Mouse (Mus musculus) left cerebral cortex, postnatal 36 days (tissue): ENCODE data around the gene Ntng1. TPM values are rescaled to one million over a fixed set of nuclear protein-coding genes. Genes with fewer than 3 reads are reported as not detected.

ENCODE experiments used
- DNase-seq, 2 experiments: peaks; one replicate each; pipeline ENCODE4 v3.0.0; 2021 to 2022; ENCODE audit warnings: low spot score in 2 of 2, mixed read lengths in 1 of 2
- intact Hi-C: fragments of 180-260 bp; cut with DNase I; formaldehyde crosslinking; loops from one replicate; pipeline ENCODE4 v1.15.1; 2025
- total RNA-seq, 2 experiments: library from RNA; stranded (reverse); gene quantifications; 2 replicates each; pipeline ENCODE4 v1.2.3; 2021

The Ntng1 gene
- total RNA-seq, result 10 to 100 TPM; 29.2 to 38.1 TPM

DNA sequence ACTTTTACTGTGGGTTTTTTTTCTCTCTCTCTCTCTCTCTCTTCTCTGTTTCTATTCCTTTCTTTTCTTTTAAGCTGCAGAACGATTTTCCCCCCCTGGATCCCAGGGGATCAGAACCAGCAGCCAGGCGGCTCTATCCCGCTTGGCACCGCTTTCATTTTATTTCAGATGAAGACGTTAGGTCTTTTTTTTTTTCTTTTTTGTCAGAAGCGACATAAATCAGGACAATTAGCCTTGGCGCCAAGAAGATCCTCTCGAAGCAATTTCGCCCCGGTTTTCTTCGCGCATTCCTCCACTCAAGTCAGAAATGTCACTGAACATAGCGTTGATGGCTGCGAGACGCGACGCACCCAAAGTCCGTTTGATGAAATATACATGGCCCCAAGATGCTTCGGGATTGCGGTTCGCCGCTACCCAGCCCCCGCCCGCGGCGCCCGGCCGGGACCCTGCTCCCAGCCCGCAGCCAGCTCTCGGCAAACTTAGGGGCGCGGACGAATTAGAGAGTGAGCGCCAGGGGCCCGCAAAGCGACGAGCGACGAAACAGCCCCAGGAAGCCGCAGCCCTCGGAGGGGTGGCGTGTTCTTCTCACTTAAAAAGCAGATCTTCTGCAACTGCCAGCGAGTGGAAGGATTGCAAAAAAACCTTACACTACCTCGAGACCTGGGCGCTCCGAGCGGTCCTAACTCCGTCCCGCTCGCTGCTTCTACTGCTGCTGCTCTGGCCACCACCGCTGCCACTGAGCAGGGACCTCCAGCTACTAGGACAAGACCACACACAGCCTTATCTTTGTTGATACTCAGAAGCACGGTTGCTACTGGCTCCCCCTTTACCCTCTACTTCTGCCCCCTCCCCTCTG lies at the start of gene Ntng1:
TSS of gene Ntng1 (minus strand) at position 806 of the 856 bp plus-strand sequence.
- intact Hi-C loops, result loop anchor here (2.0 to 5.0 kb wide), 5 partner anchors 107 to 924 kb away; partner anchors contain the start of gene Prmt6
- DNase-seq, result peak; percentile 43 to 49

DNA sequence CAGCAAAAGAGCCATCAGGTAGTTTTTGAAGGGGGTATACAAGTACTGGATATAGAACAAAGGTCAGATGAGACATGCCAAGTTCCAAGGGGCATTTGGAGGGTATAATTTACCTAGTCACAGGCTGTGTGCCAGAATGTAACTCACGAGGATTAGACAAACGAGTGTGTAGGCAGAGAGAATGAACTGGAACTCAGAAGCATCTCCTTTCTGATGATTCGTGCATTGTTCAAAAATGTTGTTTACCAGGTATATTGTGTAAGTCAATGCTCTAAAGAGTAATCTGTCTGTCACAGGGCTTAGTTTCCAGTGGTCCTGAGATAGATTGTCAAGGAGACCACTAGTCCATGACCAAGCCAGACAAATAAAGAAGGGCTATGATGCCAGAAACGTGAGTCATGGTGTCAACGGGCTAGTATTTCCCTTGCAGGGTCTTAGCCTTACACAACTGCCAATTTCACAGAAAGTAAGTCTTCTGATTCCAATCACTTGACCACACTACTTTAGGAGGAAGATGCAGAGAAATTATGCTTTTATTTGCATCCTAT lies 43.7 kb upstream of the Ntng1 start:
- no peak for DNase-seq
- intact Hi-C loops, result no loop called here

DNA sequence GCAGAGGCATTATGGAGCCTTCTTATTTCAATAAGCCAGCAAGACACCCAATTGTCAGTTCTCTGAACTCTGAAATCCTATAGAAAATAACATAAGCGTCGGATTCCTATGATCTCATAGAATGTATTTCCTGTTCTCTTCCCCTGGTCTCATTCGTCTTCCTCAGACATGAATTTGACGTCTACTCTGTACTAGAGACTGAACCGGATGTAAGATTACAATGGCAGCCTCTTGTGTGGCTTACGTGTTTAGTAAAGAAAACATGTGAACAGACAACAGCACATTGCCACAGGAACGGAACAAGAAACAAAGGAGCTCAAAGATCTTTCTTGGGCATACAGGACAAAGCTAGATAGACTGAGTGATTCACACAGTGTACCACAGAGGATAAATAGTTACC lies 5.3 kb upstream of the Ntng1 start:
- DNase-seq, result no peak
- intact Hi-C loops, result no loop called here

DNA sequence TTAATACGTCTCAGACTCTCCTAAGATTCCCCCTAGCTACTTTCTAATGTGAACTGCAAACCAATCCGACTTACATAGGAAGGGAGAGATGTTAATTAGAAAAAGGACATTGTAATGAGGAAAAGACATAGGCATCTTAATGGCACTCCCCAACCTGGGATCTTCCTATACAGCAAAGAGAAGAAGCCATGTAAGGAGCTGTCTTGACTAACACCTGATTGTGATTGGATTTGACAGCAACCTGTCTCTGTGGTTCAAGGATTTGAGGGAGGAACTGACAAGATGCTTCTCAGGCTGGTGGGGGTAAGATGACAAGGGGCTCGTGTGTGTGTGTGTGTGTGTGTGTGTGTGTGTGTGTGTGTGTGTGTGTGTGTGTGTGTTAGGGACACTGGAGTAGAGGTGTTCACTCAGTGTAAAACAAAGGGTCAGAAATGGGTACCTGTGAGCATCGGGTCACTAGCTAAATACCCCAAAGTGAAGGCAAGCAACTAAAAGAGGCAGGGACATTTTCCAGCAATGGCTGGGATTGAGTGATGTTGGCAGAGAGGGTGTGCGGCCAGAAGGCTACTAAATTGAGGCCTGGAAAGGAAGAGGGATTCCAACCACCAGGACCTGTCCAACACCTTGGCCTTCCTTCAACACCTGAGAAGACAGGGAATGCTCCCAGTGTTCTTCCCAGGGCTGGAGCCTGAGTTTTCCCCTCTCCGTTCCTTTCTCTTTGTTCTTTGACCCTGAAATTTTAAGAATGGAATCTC lies 667 bp upstream of the Ntng1 start:
- intact Hi-C loops, result loop anchor here (5.0 kb wide), 4 partner anchors 362 to 923 kb away; no protein-coding TSS in a partner anchor
- DNase-seq, result no peak

DNA sequence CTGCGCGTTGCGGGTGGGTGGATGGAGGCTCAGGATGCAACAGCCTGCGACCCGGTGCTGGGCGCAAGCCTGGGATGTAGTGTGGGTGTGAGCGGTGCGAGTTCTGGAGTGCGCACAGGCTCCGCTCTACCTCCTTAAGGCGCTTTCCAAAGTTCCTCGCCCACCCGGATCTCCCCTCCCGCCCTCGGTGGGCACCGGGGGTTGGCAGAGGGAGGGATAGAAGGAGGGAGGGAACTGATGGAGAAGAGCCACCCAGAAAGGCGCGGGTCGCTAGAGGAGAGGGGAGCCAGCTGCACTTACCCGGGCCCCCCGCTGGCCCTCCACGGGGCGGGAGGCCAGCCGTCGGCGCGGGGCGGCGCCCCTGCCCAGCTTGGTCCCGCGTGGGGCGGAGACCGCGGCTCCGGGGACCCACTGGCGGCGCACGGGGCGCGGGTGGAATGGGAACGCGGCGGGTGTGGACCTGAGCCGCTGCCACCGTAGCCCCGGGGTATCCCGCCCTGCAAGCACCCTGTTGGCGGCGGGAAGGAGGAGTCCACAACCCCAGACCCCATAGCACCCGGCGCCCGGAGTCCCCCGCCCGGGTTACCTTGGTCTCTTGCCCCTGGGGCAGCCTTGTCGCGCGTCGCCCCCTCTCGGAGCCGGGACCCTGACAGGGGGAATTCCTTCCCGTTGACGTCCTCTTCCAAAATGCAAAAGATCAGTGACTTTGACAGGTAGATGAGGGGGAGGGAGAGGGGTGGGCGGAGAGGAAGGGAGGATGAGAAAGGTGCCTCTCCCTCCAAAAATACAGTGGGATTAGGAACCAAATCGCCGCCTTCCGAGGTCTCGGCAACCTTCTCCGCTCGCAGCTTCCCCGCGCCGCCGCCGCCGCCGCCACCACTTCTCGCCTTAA lies 1.3 kb downstream of the Ntng1 start:
- peak; percentile 43 to 59 for DNase-seq
- intact Hi-C loops, result loop anchor here (2.0 to 5.0 kb wide), 5 partner anchors 108 to 925 kb away; partner anchors contain the start of gene Prmt6

DNA sequence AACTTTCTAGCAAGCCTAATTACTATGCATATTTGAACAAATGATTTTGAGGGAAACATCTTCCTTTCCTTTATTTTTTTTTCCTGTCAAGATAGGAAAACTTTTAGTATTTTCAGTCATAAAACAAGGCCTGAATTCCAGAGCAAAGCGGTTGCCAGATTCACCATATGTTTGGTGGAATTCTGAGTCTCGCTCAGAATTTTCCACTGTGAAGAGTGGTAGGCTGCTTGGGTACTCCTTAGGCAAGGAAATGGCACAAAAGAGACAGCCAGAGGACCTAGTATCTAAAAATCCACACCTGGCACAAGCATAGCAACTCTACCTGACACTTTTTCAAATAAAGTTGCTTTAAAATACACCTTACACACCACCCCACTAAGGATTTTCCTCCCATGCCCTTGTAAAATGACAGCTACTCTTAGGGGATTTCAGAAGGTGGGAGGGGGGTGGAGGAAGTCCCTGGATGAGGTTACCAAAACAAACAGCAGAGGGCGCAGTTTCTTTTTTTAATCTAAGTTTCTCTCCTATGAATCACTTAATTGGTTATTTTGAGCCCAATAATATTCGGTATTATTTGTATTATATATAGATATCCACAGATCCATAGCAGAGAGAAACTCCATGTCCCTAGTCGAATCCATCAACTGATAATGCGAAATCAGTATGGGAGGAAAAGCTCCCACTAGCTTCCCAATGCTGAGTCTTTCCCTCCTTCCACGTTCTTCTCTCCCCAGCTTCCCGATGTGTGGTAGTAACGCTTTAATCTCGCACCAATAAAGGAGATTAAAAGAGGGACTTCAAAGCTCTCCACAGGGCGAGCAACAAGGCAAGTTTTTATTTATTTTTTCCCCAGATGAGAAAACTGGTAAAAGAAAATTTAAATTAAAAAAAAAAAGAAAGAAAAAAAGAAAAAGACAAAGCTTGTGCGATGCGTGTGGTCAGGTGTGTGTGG lies 2.2 kb downstream of the Ntng1 start:
- peak; percentile 29 to 31 for DNase-seq
- intact Hi-C loops, result loop anchor here (2.0 to 5.0 kb wide), 5 partner anchors 109 to 926 kb away; partner anchors contain the start of gene Prmt6

DNA sequence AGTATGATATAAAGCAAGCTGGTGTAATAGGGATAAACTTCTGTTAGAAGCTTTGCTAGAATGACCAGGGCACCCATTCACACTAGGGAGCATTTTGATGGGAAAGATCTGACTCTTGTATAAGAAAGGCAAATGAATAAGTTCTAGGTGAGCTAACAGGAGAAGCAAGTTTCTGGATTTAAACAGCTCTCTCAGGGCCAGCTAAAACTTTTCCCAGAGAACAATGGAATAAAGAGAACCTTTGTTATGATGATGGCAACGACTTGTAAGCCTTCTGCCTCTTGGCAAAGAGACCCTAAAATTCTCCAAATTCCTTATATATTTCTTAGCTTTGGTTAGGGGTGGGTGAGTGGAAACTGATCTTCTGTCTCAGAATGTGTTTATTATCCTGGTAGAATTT lies 7.7 kb downstream of the Ntng1 start:
- DNase-seq, result no peak
- intact Hi-C loops, result no loop called here

DNA sequence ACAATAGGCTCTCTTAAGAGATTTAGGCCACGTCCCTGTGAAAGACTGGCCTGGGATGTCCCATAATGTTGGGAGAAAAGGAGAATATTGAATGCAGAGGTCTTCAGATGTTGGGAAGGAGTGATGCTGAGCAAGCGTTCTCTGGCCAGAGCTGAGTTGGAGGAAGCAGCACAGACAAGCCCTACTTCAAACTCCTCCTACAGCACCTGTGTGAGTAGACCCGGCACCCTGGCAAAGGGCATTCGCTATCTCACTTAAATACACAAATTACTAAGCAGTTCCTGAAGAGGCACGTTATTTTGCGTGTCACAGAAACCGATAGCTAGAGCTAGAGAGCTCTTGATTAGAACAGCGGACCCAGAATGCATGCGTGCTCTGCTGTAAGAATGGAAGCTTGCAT lies 10.7 kb downstream of the Ntng1 start:
- intact Hi-C loops, result no loop called here
- no peak for DNase-seq

DNA sequence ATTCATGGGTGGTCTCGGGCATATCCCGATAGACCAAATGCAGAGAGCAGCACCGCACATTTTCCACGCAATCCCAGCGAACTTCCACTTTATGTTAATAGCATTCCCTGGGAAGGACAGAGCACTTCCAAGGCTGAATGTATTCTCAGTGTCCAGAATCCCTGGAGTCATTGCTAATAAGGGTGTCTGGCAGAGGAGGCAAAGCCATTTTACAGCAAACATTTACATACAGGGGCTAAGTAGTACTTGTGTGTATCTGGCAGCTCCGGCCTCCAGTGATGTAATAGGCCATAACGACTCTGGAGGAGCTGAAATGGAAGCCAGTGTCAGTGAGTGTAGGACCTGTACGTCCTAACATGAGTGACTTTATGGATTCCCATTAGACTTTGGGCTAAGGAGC lies 11.5 kb downstream of the Ntng1 start:
- DNase-seq, result no peak
- intact Hi-C loops, result no loop called here

DNA sequence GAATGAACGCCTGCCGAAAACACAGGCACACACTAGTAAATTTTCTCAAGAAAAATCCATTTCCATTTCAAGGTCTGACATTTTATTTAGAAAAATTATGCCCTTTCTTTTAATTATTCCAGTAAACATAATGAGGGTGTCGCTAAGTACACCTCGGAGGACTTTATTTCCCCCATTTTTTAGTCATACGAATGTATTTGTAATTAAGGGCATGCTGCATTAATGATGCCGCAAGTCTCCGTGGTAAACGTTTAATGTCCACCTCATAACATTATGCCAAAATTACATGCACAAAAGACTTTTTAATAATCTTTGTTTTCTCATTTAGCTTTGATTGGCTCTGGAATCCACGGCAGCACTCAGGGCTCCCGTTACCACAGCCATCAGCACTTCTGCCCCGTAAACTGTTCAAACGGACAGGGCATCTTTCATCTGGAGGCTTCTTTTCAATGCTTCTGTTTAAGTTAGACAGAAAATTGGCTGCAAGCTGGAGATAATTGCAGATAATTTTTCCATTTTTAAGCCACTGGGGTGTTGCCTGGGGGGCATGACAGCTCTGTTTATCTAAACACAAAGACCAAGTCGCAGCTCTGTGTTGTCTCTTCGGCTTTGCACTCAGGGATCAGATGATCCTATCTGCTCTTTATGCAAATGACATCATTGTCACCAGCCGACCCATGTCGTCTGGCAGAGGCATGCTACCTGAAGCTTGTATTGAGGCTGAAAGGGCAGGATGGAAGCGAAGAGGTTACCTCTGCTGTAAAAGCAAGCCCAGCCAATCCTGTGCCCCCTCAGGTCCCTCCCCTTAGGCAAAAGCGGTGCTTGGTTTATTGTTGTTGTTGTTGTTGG lies 12.5 kb downstream of the Ntng1 start:
- DNase-seq, result no peak
- intact Hi-C loops, result no loop called here

DNA sequence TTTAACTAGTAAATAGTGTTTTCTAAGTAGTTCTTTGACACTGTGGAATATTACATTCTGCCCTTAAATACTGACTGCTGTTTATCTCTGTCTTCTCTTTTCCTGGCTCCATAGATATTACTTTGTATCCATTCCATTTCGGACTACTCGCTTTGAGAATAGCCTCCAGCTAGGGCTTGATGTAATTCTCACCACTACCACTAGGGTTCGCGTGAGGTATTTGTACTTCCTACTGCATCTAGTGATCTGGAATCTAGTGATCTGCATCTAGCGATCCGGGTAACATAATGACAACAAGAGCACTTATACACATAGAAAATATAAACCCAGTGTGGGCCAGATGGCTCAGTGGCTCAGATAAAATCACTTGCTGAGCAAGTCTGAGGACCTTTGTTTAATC lies 14.2 kb downstream of the Ntng1 start:
- intact Hi-C loops, result loop anchor here (5.0 kb wide), 1 partner anchor 607 kb away; no protein-coding TSS in a partner anchor
- DNase-seq, result no peak

DNA sequence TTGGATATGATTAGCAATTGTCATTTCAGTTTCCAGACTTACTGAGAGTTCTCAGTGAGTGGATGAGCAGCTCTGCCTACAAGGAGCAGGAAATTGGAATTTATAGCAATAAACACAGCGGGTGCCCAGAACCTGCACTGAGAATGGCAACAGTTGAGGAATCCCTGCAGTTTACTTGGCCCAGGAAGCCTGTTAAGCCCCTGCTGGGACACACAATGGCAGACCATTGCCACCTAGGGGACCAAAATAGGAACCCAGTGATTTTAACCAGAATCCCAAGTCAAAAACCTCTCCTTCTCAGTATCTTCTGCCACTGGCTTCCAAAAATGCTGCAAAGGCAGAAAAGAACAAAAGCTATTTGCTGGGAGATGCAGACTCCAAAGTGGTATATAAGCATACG lies 37.8 kb downstream of the Ntng1 start:
- DNase-seq, result no peak

DNA sequence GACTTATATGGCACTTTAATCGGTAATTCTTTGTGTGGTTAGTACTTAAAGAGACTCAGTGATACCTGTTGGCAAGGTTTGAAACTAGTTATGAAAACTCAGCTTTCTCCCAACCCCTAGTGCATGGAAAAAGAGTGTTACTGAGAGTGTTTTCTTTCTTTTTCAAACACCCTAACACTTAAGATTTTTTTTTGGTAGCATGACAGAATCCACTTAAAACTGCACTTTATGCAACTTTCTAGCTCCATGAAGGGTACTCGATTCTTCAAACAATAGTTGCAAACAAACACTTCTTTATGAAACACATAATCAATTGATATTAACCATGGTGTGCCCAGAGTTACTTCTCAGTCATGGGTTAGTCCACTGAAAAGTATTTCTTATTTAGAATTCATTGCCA lies 49.4 kb downstream of the Ntng1 start:
- intact Hi-C loops, result no loop called here
- no peak for DNase-seq

More for the DNA sequence above, 37.8 kb downstream of the Ntng1 start:
- intact Hi-C loops, result no loop called here

DNA sequence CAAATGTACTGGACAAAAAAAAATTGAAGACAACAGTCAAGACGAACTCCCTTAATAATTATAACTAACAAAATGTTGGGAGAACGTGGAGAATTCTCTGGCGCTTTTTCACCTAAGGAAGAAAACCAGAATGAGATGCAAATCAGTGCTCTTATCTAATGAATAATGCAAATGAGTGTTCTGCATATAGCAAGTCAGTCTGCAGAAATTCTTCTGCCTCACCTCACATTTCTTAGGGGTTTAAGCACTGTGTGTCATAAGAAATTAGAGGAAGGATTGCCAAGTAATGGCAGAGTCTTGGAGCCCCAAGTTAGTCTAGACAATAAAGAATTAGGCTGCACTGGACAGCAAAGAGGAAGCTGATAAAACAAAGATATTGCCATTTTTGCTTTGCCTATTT lies 49.8 kb downstream of the Ntng1 start:
- DNase-seq, result no peak
- intact Hi-C loops, result no loop called here

DNA sequence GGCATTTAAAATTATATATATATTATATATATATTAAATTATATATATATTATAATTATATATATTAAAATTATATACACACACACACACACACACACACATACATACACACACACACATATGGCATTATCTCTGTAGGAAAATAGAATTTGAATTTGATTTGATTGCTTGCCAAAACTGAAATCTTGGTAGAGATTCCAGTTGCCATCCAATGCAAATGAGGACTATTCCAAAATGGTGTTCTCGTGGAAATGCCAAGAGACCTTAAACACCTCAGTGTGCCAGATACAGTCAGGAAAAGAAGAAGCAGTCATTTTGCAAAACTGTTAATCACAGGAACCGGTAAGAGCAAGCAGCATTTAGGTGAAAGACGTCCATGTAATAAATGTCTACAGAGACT lies 51.3 kb downstream of the Ntng1 start:
- intact Hi-C loops, result no loop called here

DNA sequence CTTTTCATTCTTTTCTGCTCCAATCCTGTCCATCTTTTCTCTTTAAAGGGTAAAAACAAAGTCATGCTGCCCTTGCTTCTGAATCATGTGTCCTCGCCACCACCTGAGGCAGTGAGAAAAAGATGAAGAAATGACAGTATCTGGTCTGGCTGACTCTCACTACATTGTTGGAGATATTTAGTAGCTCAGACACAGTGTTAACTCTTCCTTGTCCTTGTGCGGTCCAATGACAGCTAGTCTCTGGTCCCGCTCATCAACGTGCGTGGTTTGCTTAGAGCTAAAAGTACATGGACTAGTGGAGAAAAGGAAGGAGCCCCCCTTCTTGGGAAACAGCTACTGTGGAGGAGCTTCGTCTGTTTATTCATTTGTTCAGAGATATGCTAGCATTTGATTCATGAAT lies 56.6 kb downstream of the Ntng1 start:
- intact Hi-C loops, result no loop called here
- no peak for DNase-seq

More for the DNA sequence above, 51.3 kb downstream of the Ntng1 start:
- no peak for DNase-seq

DNA sequence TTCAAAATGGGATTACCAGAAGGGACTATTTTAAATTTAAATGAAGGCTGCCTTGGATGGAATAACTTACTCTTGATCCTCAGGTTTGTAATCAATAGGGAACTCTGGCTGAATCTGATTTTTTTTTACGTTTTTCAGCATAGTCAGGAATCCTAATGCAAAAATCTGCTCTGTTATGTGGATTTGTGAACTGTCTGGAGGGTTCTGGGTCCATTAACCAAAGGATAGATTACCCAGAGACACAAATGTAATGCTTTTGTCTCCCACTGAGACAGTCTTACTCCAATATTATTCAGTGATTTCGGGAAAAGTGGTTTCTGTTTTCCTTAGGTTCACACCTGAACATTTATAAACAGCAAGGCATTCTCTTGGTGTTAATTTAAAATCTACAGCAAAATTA lies 58.5 kb downstream of the Ntng1 start:
- no peak for DNase-seq
- intact Hi-C loops, result no loop called here
